Mouse (Mus musculus): ENCODE measurements around the gene Kcnh2. TPM values are rescaled to one million over a fixed set of nuclear protein-coding genes. Genes with fewer than 3 reads are reported as not detected.

The Kcnh2 gene
- total and polyA plus RNA-seq, 3 experiments: 1.8 to 6.8 TPM; not detected in 1

- no peak overlapping the region for H3K27ac ChIP-seq (ENCODE audit: control insufficient read depth, low read depth, low read length)
Measured at GRCm38 (mm10) chr5:24385374-24385773, 34.0 kb upstream of the Kcnh2 start.

GRCm38 (mm10) chr5:24384407-24384806 is 33.0 kb upstream of the Kcnh2 start:
- DNase-seq (ENCODE audit: low read depth, low spot score): peak; percentile 77
- Histone ChIP-seq H3K9me3 (replicated peaks; ENCODE audit: insufficient read depth, low read length) (no peaks in the 10 kb centered on the region), H3K79me2 (ENCODE audit: control insufficient read depth, insufficient read depth, low read length, poor library complexity) (peaks cover 29% of the 10 kb centered on the region), H3K27me3 (ENCODE audit: control insufficient read depth in 1 of 2, insufficient read depth in 2 of 2, low read length in 2 of 2) (no peaks in the 10 kb centered on the region), H3K4me1 (ENCODE audit: control insufficient read depth in 1 of 2, insufficient read depth in 2 of 2, low read length in 2 of 2) (peaks cover 19 to 67% of the 10 kb centered on the region in 2 experiments), H3K9ac (ENCODE audit: control insufficient read depth, low read depth, low read length, poor library complexity, severe bottlenecking) (peak overlapping the region; percentile 13), H3K4me3 (ENCODE audit: control insufficient read depth in 1 of 2, insufficient read depth in 1 of 2, low read depth in 2 of 2, low read length in 2 of 2) (peak overlapping the region in 1 of 2 experiments; percentile 61; a peak in 2 of 4 replicates), H3K36me3 (ENCODE audit: control insufficient read depth in 1 of 2, insufficient read depth in 2 of 2, low read length in 2 of 2) (peaks cover 0 to 48% of the 10 kb centered on the region in 2 experiments; a peak in 2 of 4 replicates), H3K27ac (ENCODE audit: control insufficient read depth, low read depth, low read length) (peak overlapping the region; percentile 34; the same call in 1 of the 2 replicates)
- TF ChIP-seq MYC (IDR thresholded peaks at IDR 0.05; ENCODE audit: low read depth, low read length) (peak; percentile 33; the same call in 1 of the 2 replicates), NRF1 (IDR thresholded peaks at IDR 0.05; ENCODE audit: insufficient read depth, low read depth, low read length, poor library complexity, severe bottlenecking) (no peak), MEF2A (IDR thresholded peaks at IDR 0.05; ENCODE audit: extremely low read depth, insufficient replicate concordance, low read depth, low read length, poor library complexity, severe bottlenecking) (no peak), ZKSCAN1 (IDR thresholded peaks at IDR 0.05; ENCODE audit: low read depth, low read length) (no peak), USF2 (IDR thresholded peaks at IDR 0.05; ENCODE audit: borderline replicate concordance in 1 of 2, insufficient read depth in 1 of 2, low read depth in 1 of 2, low read length in 2 of 2) (no peak), SIN3A (IDR thresholded peaks at IDR 0.05; ENCODE audit: low read length) (peak; percentile 37; the same call in 1 of the 2 replicates), POLR2A (IDR thresholded peaks at IDR 0.05; ENCODE audit: control insufficient read depth in 1 of 2, insufficient read depth in 1 of 2, low read depth in 1 of 2, low read length in 2 of 2, poor library complexity in 1 of 2) (no peak), E2F4 (IDR thresholded peaks at IDR 0.05; ENCODE audit: borderline replicate concordance, low read depth, low read length) (no peak), EP300 (IDR thresholded peaks at IDR 0.05; ENCODE audit: low read depth in 1 of 2, low read length in 2 of 2) (peak in 1 of 2 experiments; percentile 29; a peak in 1 of 4 replicates), MAZ (IDR thresholded peaks at IDR 0.05; ENCODE audit: low read depth, low read length) (0 out of 2 replicates have a peak, but pooled peaks have one; percentile 14), HCFC1 (IDR thresholded peaks at IDR 0.05; ENCODE audit: low read depth, low read length) (0 out of 2 replicates have a peak, but pooled peaks have one; percentile 40), MXI1 (IDR thresholded peaks at IDR 0.05; ENCODE audit: low read depth, low read length) (no peak; the same call in 1 of the 2 replicates), TBP (IDR thresholded peaks at IDR 0.05; ENCODE audit: low read depth, low read length) (0 out of 2 replicates have a peak, but pooled peaks have one; percentile 34), MYB (IDR thresholded peaks at IDR 0.05; ENCODE audit: low read depth, low read length) (no peak), RCOR1 (IDR thresholded peaks at IDR 0.05; ENCODE audit: low read depth, low read length) (0 out of 2 replicates have a peak, but pooled peaks have one; percentile 18)

More at GRCm38 (mm10) chr5:24385374-24385773, 34.0 kb upstream of the Kcnh2 start:
- TF ChIP-seq HCFC1 (IDR thresholded peaks at IDR 0.05; ENCODE audit: low read depth, low read length) (no peak), MYC (IDR thresholded peaks at IDR 0.05; ENCODE audit: low read depth, low read length) (no peak), KAT2A (conservative IDR thresholded peaks at IDR 0.05; ENCODE audit: low read depth, low read length) (no peak), EP300 (IDR thresholded peaks at IDR 0.05; ENCODE audit: low read depth in 1 of 2, low read length in 2 of 2) (no peak), RAD21 (IDR thresholded peaks at IDR 0.05; ENCODE audit: low read depth, low read length) (no peak), TCF12 (IDR thresholded peaks at IDR 0.05; ENCODE audit: low read depth, low read length) (no peak), ZKSCAN1 (IDR thresholded peaks at IDR 0.05; ENCODE audit: low read depth, low read length) (no peak), POLR2AphosphoS5 (IDR thresholded peaks at IDR 0.05; ENCODE audit: borderline replicate concordance, low read depth, low read length) (no peak), SIN3A (IDR thresholded peaks at IDR 0.05; ENCODE audit: low read length) (no peak), MAZ (IDR thresholded peaks at IDR 0.05; ENCODE audit: low read depth, low read length) (no peak), ZMIZ1 (IDR thresholded peaks at IDR 0.05; ENCODE audit: low read depth, low read length) (no peak), TAL1 (IDR thresholded peaks at IDR 0.05; ENCODE audit: low read length) (no peak), JUND (IDR thresholded peaks at IDR 0.05; ENCODE audit: low read depth, low read length) (no peak), POLR2AphosphoS2 (IDR thresholded peaks at IDR 0.05; ENCODE audit: low read length) (no peak), CHD1 (IDR thresholded peaks at IDR 0.05; ENCODE audit: low read depth, low read length) (no peak)
- Histone ChIP-seq H3K9me3 (replicated peaks; ENCODE audit: insufficient read depth, low read length) (no peaks in the 10 kb centered on the region), H3K9ac (ENCODE audit: control insufficient read depth, low read depth, low read length, poor library complexity, severe bottlenecking) (no peak overlapping the region), H3K27me3 (ENCODE audit: control insufficient read depth in 1 of 2, insufficient read depth in 2 of 2, low read length in 2 of 2) (no peaks in the 10 kb centered on the region), H3K4me1 (ENCODE audit: control insufficient read depth in 1 of 2, insufficient read depth in 2 of 2, low read length in 2 of 2) (peaks cover 19 to 66% of the 10 kb centered on the region in 2 experiments), H3K79me2 (ENCODE audit: control insufficient read depth, insufficient read depth, low read length, poor library complexity) (peaks cover 29% of the 10 kb centered on the region), H3K4me3 (ENCODE audit: control insufficient read depth in 1 of 2, insufficient read depth in 1 of 2, low read depth in 2 of 2, low read length in 2 of 2) (no peak overlapping the region), H3K36me3 (ENCODE audit: control insufficient read depth in 1 of 2, insufficient read depth in 2 of 2, low read length in 2 of 2) (peaks cover 0 to 44% of the 10 kb centered on the region in 2 experiments; a peak in 2 of 4 replicates)
- no peak for DNase-seq (ENCODE audit: low read depth, low spot score)
